Mouse (Mus musculus): Measurements from ENCODE around the gene Hspa1a.
"Not testable (repeated sequence)": the region's sequence is repeated elsewhere in the genome, so short reads cannot be mapped to it uniquely, and the experiment has no call there.

- not testable (repeated sequence) for TF ChIP-seq CTCF (IDR thresholded peaks at IDR 0.05; ENCODE audit: low read depth, low read length); GATA2 (IDR thresholded peaks at IDR 0.05; ENCODE audit: borderline replicate concordance, low read depth, low read length); GATA1 (IDR thresholded peaks at IDR 0.05; ENCODE audit: borderline replicate concordance, low read length); TAL1 (conservative IDR thresholded peaks at IDR 0.05; ENCODE audit: low read depth, low read length); POLR2AphosphoS5 (IDR thresholded peaks at IDR 0.05; ENCODE audit: insufficient replicate concordance, low read depth, low read length)
Observed at GRCm38 (mm10) chr17:34971694-34972068, 275 bp downstream of the Hspa1a start.
